ENCODE assay signal across 11 mouse cellular contexts in genomic region chr1:91442350-91442990, GRCm38 (mm10). TPM values are rescaled to one million over a fixed set of nuclear protein-coding genes. Genes with fewer than 3 reads are reported as not detected.
A peak's percentile ranks its signal among the peaks of the same experiment; 100 is the strongest.
DNase-seq lines count a peak whose midpoint lies in the region; ATAC-seq and TF ChIP-seq lines count a peak whose summit lies in the region.
"Had no signal": no experiment of that assay in that cellular context is flagged by ENCODE, and none has a peak within 500 bp of the region (broad histone marks: within the 10 kb centered on the region; RNA-seq: fewer than 3 reads in every experiment).

No protein-coding gene starts in this region.

- no peak for ATAC-seq in kidney, embryonic 16.5 days (ENCODE audit: low FRiP score, low TSS enrichment)
- peak; percentile 70 for ATAC-seq in intestine, postnatal 0 days
- peak; percentile 68 for ATAC-seq in stomach, embryonic 14.5 days (ENCODE audit: insufficient number of reproducible peaks, insufficient read depth, low FRiP score, low read depth)
- no peak for ATAC-seq in inflammation-experienced regulatory T-cells, adult 6 months

- no peak; the same call in 1 of the 2 replicates for TF ChIP-seq CTCF in intestine, postnatal 0 days (IDR thresholded peaks at IDR 0.05; ENCODE audit: low read depth)
- TF ChIP-seq CTCF in lung, adult 2 months (IDR thresholded peaks at IDR 0.05; ENCODE audit: insufficient read depth, low read length): no peak

- no peak overlapping the region for H3K4me3 ChIP-seq in kidney, embryonic 16.5 days (ENCODE audit: low read length)
- no peak overlapping the region for H3K4me3 ChIP-seq in intestine, postnatal 0 days (ENCODE audit: low read depth, low read length)
- H3K4me3 ChIP-seq in lung, adult 2 months (replicated peaks; ENCODE audit: extremely low read depth, low read depth, low read length): peak overlapping the region; percentile 8
- H3K4me3 ChIP-seq in stomach, embryonic 14.5 days (ENCODE audit: low read depth, low read length): no peak overlapping the region

- no peak overlapping the region for H3K9ac ChIP-seq in kidney, embryonic 16.5 days (replicated peaks; ENCODE audit: low read length)
- peak overlapping the region; percentile 34; the same call in 1 of the 2 replicates for H3K9ac ChIP-seq in intestine, postnatal 0 days (ENCODE audit: low read depth, low read length)
- no peak overlapping the region for H3K9ac ChIP-seq in stomach, embryonic 14.5 days (replicated peaks; ENCODE audit: low read depth, low read length)
- H3K9ac ChIP-seq: liver, embryonic 14.5 days had no signal

- peaks cover 4% of the 10 kb centered on the region for H3K36me3 ChIP-seq in kidney, embryonic 16.5 days (ENCODE audit: insufficient read depth, low read length)
- peaks cover 80% of the 10 kb centered on the region for H3K36me3 ChIP-seq in intestine, postnatal 0 days (ENCODE audit: control insufficient read depth, insufficient read depth)
- H3K36me3 ChIP-seq in stomach, embryonic 14.5 days (ENCODE audit: control insufficient read depth, insufficient read depth, low read length): peaks cover 17% of the 10 kb centered on the region

- peaks cover 13% of the 10 kb centered on the region for H3K4me1 ChIP-seq in kidney, embryonic 16.5 days (ENCODE audit: insufficient read depth, low read length)
- peaks cover 3% of the 10 kb centered on the region; the same call in 1 of the 2 replicates for H3K4me1 ChIP-seq in intestine, postnatal 0 days (replicated peaks; ENCODE audit: control insufficient read depth, insufficient read depth, low read length)
- peaks cover 10% of the 10 kb centered on the region for H3K4me1 ChIP-seq in lung, adult 2 months (ENCODE audit: control insufficient read depth, insufficient read depth, low read length)
- H3K4me1 ChIP-seq in stomach, embryonic 14.5 days (ENCODE audit: control insufficient read depth, insufficient read depth, low read length): no peaks in the 10 kb centered on the region

- DNase-seq in kidney, adult 18-20 months: peak; percentile 83
- DNase-seq in lung, adult 2 months: peak; percentile 61
- no peak for DNase-seq in urinary bladder, postnatal 10 days (ENCODE audit: low spot score)
- DNase-seq: cerebellum, adult 8-10 months; heart, postnatal 36 days; midbrain, embryonic 14.5 days had no signal

- 83% methylated on average over 6 of the region's 7 CpGs for WGBS in kidney, embryonic 16.5 days
- 44% methylated on average over 6 of the region's 7 CpGs for WGBS in intestine, postnatal 0 days
- WGBS in lung, adult 2 months: 73% methylated on average over 7 of the region's 7 CpGs
- WGBS in stomach, embryonic 14.5 days: 69% methylated on average over 6 of the region's 7 CpGs

- H3K9me3 ChIP-seq in kidney, embryonic 16.5 days (ENCODE audit: low read length): peaks cover 5% of the 10 kb centered on the region
- peaks cover under 1% of the 10 kb centered on the region; the same call in 1 of the 2 replicates for H3K9me3 ChIP-seq in intestine, postnatal 0 days (ENCODE audit: control insufficient read depth)
- H3K9me3 ChIP-seq in stomach, embryonic 14.5 days (ENCODE audit: control insufficient read depth, low read depth, low read length): peaks cover 3% of the 10 kb centered on the region; the same call in 1 of the 2 replicates

- no peak overlapping the region for H3K27ac ChIP-seq in kidney, embryonic 16.5 days (ENCODE audit: low read length)
- peak overlapping the region; percentile 83 for H3K27ac ChIP-seq in intestine, postnatal 0 days (ENCODE audit: low read depth, low read length)
- H3K27ac ChIP-seq in stomach, embryonic 14.5 days (ENCODE audit: low read length): peak overlapping the region; percentile 16; the same call in 1 of the 2 replicates
- H3K27ac ChIP-seq: liver, embryonic 14.5 days had no signal

- peak; percentile 32; the same call in 1 of the 2 replicates for TF ChIP-seq POLR2A in lung, adult 2 months (IDR thresholded peaks at IDR 0.05; ENCODE audit: borderline replicate concordance, extremely low read depth, low read depth, low read length)

- H3K4me2 ChIP-seq in kidney, embryonic 16.5 days (replicated peaks; ENCODE audit: low read depth, low read length): no peak overlapping the region
- peak overlapping the region; percentile 50 for H3K4me2 ChIP-seq in intestine, postnatal 0 days (replicated peaks; ENCODE audit: low read depth)
- H3K4me2 ChIP-seq in stomach, embryonic 14.5 days (replicated peaks; ENCODE audit: low read depth, low read length): no peak overlapping the region

- no peaks in the 10 kb centered on the region for H3K27me3 ChIP-seq in kidney, embryonic 16.5 days (ENCODE audit: insufficient read depth, low read length)
- H3K27me3 ChIP-seq in intestine, postnatal 0 days (replicated peaks; ENCODE audit: control insufficient read depth, insufficient read depth, low read length): no peaks in the 10 kb centered on the region
- H3K27me3 ChIP-seq in stomach, embryonic 14.5 days (ENCODE audit: control insufficient read depth, insufficient read depth, low read length): no peaks in the 10 kb centered on the region

RNA-seq across cellular contexts. Expression of gene Per2, which starts 16.7 kb away (rescaled TPM):
- 4.2 and 4.6 TPM in 2 replicates for polyA plus RNA-seq in kidney, embryonic 16.5 days (2015; fragmentation: Nextera tagmentation; extraction: Ambion mirVana)
- polyA plus RNA-seq in intestine, postnatal 0 days (2015; fragmentation: Nextera tagmentation; extraction: Ambion mirVana): 7.2 and 7.9 TPM in 2 replicates
- polyA plus RNA-seq in lung, adult 2 months (2012; rRNA removed): 6.9 and 21.0 TPM in 2 replicates
- polyA plus RNA-seq in stomach, embryonic 14.5 days (2014; fragmentation: Nextera tagmentation; extraction: Ambion mirVana): 7.3 and 9.5 TPM in 2 replicates
- 1 to 10 TPM in 2 of 3 experiments, under 1 TPM in 1; 0.69 to 1.6 (median 1.2) TPM for polyA plus RNA-seq in inflammation-experienced regulatory T-cells, adult 6 months (2017; shearing (Covaris generic))

RNA-seq across cellular contexts. Expression of gene Hes6, which starts 28.6 kb away (rescaled TPM):
- polyA plus RNA-seq in kidney, embryonic 16.5 days (2015; fragmentation: Nextera tagmentation; extraction: Ambion mirVana): 69.0 and 72.2 TPM in 2 replicates
- polyA plus RNA-seq in intestine, postnatal 0 days (2015; fragmentation: Nextera tagmentation; extraction: Ambion mirVana): 84.1 and 84.8 TPM in 2 replicates
- polyA plus RNA-seq in lung, adult 2 months (2012; rRNA removed): 40.5 and 54.4 TPM in 2 replicates
- polyA plus RNA-seq in stomach, embryonic 14.5 days (2014; fragmentation: Nextera tagmentation; extraction: Ambion mirVana): 65.7 and 78.1 TPM in 2 replicates
- 10 to 100 TPM; 11.0 to 13.3 (median 11.4) TPM for polyA plus RNA-seq in inflammation-experienced regulatory T-cells, adult 6 months (2017; shearing (Covaris generic))

RNA-seq across cellular contexts. Expression of gene Ilkap, which starts 43.9 kb away (rescaled TPM):
- polyA plus RNA-seq in kidney, embryonic 16.5 days (2015; fragmentation: Nextera tagmentation; extraction: Ambion mirVana): 140 and 143 TPM in 2 replicates
- polyA plus RNA-seq in intestine, postnatal 0 days (2015; fragmentation: Nextera tagmentation; extraction: Ambion mirVana): 51.2 TPM in 2 replicates
- polyA plus RNA-seq in lung, adult 2 months (2012; rRNA removed): 51.6 and 57.4 TPM in 2 replicates
- polyA plus RNA-seq in stomach, embryonic 14.5 days (2014; fragmentation: Nextera tagmentation; extraction: Ambion mirVana): 134 and 146 TPM in 2 replicates
- 10 to 100 TPM; 30.1 to 46.9 (median 37.7) TPM for polyA plus RNA-seq in inflammation-experienced regulatory T-cells, adult 6 months (2017; shearing (Covaris generic))

RNA-seq across cellular contexts. Expression of gene Traf3ip1, which starts 52.0 kb away (rescaled TPM):
- 10.7 and 11.3 TPM in 2 replicates for polyA plus RNA-seq in kidney, embryonic 16.5 days (2015; fragmentation: Nextera tagmentation; extraction: Ambion mirVana)
- 3.3 and 3.7 TPM in 2 replicates for polyA plus RNA-seq in intestine, postnatal 0 days (2015; fragmentation: Nextera tagmentation; extraction: Ambion mirVana)
- 16.1 and 20.2 TPM in 2 replicates for polyA plus RNA-seq in lung, adult 2 months (2012; rRNA removed)
- 8.7 and 8.8 TPM in 2 replicates for polyA plus RNA-seq in stomach, embryonic 14.5 days (2014; fragmentation: Nextera tagmentation; extraction: Ambion mirVana)
- 1 to 10 TPM; 3.3 to 4.8 (median 3.3) TPM for polyA plus RNA-seq in inflammation-experienced regulatory T-cells, adult 6 months (2017; shearing (Covaris generic))

Comparison
In these comparisons a context has a peak if more than half of its experiments do, and no peak if none do; other contexts are left out.
1. ATAC-seq: peak in intestine, postnatal 0 days (single experiment) and stomach, embryonic 14.5 days (single experiment); none in kidney, embryonic 16.5 days (single experiment) and inflammation-experienced regulatory T-cells, adult 6 months (single experiment).